Mouse (Mus musculus) activated CD4-positive, CD25-positive, alpha-beta regulatory T cell, adult 4 months (primary cell): ENCODE measurements around the gene Rlf. TPM values are rescaled to one million over a fixed set of nuclear protein-coding genes. Genes with fewer than 3 reads are reported as not detected.
"Not testable (repeated sequence)": the region's sequence is repeated elsewhere in the genome, so short reads cannot be mapped to it uniquely, and the experiment has no call there.

ENCODE experiments used
- ATAC-seq: one replicate; pipeline ENCODE4 v1.8.0; 2017
- polyA plus RNA-seq, 2 experiments: library from polyadenylated mRNA; unstranded; fragments of 100-300 nt; shearing (Covaris generic); gene quantifications; one replicate each; pipeline ENCODE4 v1.2.1; 2017

Rlf gene
- polyA plus RNA-seq, result 10 to 100 TPM; 13.3 to 17.6 TPM

GRCm38 (mm10) chr4:121214793-121215304 lies at the start of gene Rlf:
TSS of gene Rlf (minus strand) at chr4:121215084.
- peak; percentile 87 for ATAC-seq

GRCm38 (mm10) chr4:121241612-121242000 lies 26.7 kb upstream of the Rlf start:
- no peak for ATAC-seq

- no peak for ATAC-seq
Observed at GRCm38 (mm10) chr4:121240637-121241611, 26.0 kb upstream of the Rlf start.

GRCm38 (mm10) chr4:121239878-121240277 lies 25.0 kb upstream of the Rlf start:
- ATAC-seq, result no peak

GRCm38 (mm10) chr4:121231772-121232414 lies 17.0 kb upstream of the Rlf start:
- peak; percentile 82 for ATAC-seq

- peak; percentile 62 for ATAC-seq
Observed at GRCm38 (mm10) chr4:121230943-121231614, 16.2 kb upstream of the Rlf start.

GRCm38 (mm10) chr4:121227072-121227471 lies 12.2 kb upstream of the Rlf start:
- no peak for ATAC-seq

- no peak for ATAC-seq
Observed at GRCm38 (mm10) chr4:121225177-121225576, 10.3 kb upstream of the Rlf start.

GRCm38 (mm10) chr4:121223136-121223535 lies 8.3 kb upstream of the Rlf start:
- ATAC-seq, result no peak

- no peak for ATAC-seq
Observed at GRCm38 (mm10) chr4:121216216-121216615, 1.3 kb upstream of the Rlf start.

- no peak for ATAC-seq
Observed at GRCm38 (mm10) chr4:121215489-121215888, 605 bp upstream of the Rlf start.

GRCm38 (mm10) chr4:121213936-121214792 lies 720 bp downstream of the Rlf start:
- peak; percentile 50 for ATAC-seq

GRCm38 (mm10) chr4:121208911-121209310 lies 6.0 kb downstream of the Rlf start:
- peak; percentile 74 for ATAC-seq

GRCm38 (mm10) chr4:121197856-121198255 lies 17.0 kb downstream of the Rlf start:
- no peak for ATAC-seq

- ATAC-seq, result peak; percentile 25
Observed at GRCm38 (mm10) chr4:121196995-121197394, 17.9 kb downstream of the Rlf start.

GRCm38 (mm10) chr4:121196205-121196604 lies 18.7 kb downstream of the Rlf start:
- peak; percentile 96 for ATAC-seq

- ATAC-seq, result no peak
Observed at GRCm38 (mm10) chr4:121194736-121195135, 20.1 kb downstream of the Rlf start.

GRCm38 (mm10) chr4:121192306-121192705 lies 22.6 kb downstream of the Rlf start:
- no peak for ATAC-seq

- ATAC-seq, result no peak
Observed at GRCm38 (mm10) chr4:121189341-121189740, 25.5 kb downstream of the Rlf start.

- no peak for ATAC-seq
Observed at GRCm38 (mm10) chr4:121179669-121180068, 35.2 kb downstream of the Rlf start.

- no peak for ATAC-seq
Observed at GRCm38 (mm10) chr4:121167656-121168055, 47.2 kb downstream of the Rlf start.

GRCm38 (mm10) chr4:121166697-121167096 lies 48.2 kb downstream of the Rlf start:
- not testable (repeated sequence) for ATAC-seq
